Mouse (Mus musculus) midbrain, postnatal 0 days (tissue): ENCODE results near the gene Tmed10. TPM values are rescaled to one million over a fixed set of nuclear protein-coding genes. Genes with fewer than 3 reads are reported as not detected.

ENCODE experiments used
- ATAC-seq: fragments of 200-750 bp; cut with Nextera tagmentation; 2 replicates; pipeline ENCODE4 v1.8.0; 2017; ENCODE audit warnings: moderate number of reproducible peaks, mild to moderate bottlenecking, moderate TSS enrichment, moderate library complexity; ENCODE audit not compliant: low FRiP score
- DNase-seq: peaks from one replicate; pipeline ENCODE4 v3.0.0-alpha.2; 2015; ENCODE audit warnings: low spot score
- H3K27ac ChIP-seq: fragments of 300-500 bp; sonication (generic); 2 replicates; pipeline ENCODE4 v1.5.1; 2014; ENCODE audit warnings: low read depth, mild to moderate bottlenecking, low read length, mixed read lengths
- H3K27me3 ChIP-seq: fragments of 300-500 bp; sonication (generic); 2 replicates; pipeline ENCODE4 v1.6.1; 2014; ENCODE audit warnings: low read length, control low read depth, mixed read lengths; ENCODE audit not compliant: insufficient read depth
- H3K36me3 ChIP-seq: fragments of 300-500 bp; sonication (generic); 2 replicates; pipeline ENCODE4 v1.6.1; 2014; ENCODE audit warnings: low read length, control low read depth, mixed read lengths; ENCODE audit not compliant: insufficient read depth
- H3K4me1 ChIP-seq: fragments of 300-500 bp; sonication (generic); 2 replicates; pipeline ENCODE4 v1.6.1; 2014; ENCODE audit warnings: mild to moderate bottlenecking, control low read depth, antibody characterized with exemption, low read length, mixed read lengths; ENCODE audit not compliant: insufficient read depth
- H3K4me2 ChIP-seq: fragments of 300-500 bp; sonication (generic); 2 replicates; pipeline ENCODE4 v1.6.1; 2014; ENCODE audit warnings: low read depth, mild to moderate bottlenecking, low read length, mixed read lengths; ENCODE audit not compliant: poor library complexity, severe bottlenecking
- H3K4me3 ChIP-seq: fragments of 300-500 bp; sonication (generic); 2 replicates; pipeline ENCODE4 v1.5.1; 2014; ENCODE audit warnings: low read depth, mild to moderate bottlenecking, low read length, moderate library complexity
- H3K9ac ChIP-seq: fragments of 300-500 bp; sonication (generic); replicated peaks from 2 replicates; pipeline ENCODE4 v1.6.1; 2014; ENCODE audit warnings: mild to moderate bottlenecking, low read length, moderate library complexity, mixed read lengths; ENCODE audit not compliant: poor library complexity, severe bottlenecking
- H3K9me3 ChIP-seq: fragments of 300-500 bp; sonication (generic); 2 replicates; pipeline ENCODE4 v1.6.1; 2016; ENCODE audit warnings: low read length, control low read depth
- CTCF ChIP-seq: IDR thresholded peaks from 2 replicates; pipeline ENCODE4 v1.5.1; 2016; ENCODE audit warnings: antibody characterized with exemption, mild to moderate bottlenecking
- WGBS: fragments of 180-500 bp; shearing (Covaris S2); extraction: QIAGEN DNeasy Blood & Tissue Kit; methylation state at CpG from one replicate; pipeline ENCODE4 v1.1.7; 2014; 5-methylcytosine and 5-hydroxymethylcytosine counted together
- polyA plus RNA-seq: library from polyadenylated mRNA; unstranded; fragments of >200 nt; fragmentation: Nextera tagmentation; extraction: Ambion mirVana; gene quantifications from 2 replicates; pipeline ENCODE4 v1.2.1, GENCODE M21; 2015
- total RNA-seq: library from RNA; depleted of rRNA; stranded (reverse); fragments of >200 nt; gene quantifications from 2 replicates; pipeline ENCODE4 v1.2.3, GENCODE M21; 2014

Tmed10 gene
- total and polyA plus RNA-seq, 2 experiments from 2014 or later, result 68.6 to 186 TPM

DNA sequence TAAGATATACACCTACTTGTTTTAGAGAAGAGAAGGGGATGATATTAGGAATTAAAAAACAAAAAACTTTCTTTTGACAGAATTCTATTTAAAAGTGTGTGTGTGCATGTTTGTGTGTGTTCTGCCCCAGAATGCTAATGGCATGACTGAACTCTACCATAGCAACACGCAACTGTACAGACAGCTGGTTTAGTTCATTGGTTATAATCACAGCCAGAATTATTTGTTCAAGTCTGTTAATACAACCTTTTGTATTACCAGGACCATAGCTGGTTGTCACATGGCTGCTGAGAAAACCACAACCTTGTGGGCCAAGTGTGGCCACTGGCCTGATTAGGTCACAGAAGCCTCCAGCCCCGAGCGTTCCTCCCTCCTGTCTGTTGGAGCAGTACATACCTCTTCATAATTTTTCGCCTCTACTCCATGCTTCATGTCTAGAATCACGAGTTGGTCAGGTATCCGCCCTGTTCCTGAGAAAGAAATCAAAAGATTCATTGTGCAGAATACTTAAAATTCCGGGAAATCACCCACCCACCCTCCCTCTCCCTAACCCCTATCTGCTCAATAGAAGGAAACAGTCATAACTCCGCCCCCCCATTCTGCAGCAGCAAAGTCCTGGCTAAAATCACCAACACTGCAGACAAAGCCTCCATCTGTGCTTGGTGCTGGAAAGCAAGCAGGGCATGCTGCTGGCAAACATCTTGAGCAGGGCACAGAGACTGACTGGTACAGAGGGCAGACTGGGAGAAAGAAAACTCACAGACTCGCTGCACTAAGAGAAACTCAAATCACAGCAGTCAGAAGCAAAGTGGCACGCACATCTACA is 24.0 kb downstream of the Tmed10 start:
- no peak overlapping the region for H3K4me3 ChIP-seq
- H3K4me2 ChIP-seq, result no peak overlapping the region
- no peaks in the 10 kb centered on the region for H3K9me3 ChIP-seq
- H3K9ac ChIP-seq, result no peak overlapping the region
- H3K27me3 ChIP-seq, result no peaks in the 10 kb centered on the region
- 66% methylated on average over 10 of the region's 10 CpGs for WGBS
- DNase-seq, result peak; percentile 73
- no peak overlapping the region for H3K27ac ChIP-seq
- H3K4me1 ChIP-seq, result no peaks in the 10 kb centered on the region
- peaks cover 7% of the 10 kb centered on the region; the same call in 1 of the 2 replicates for H3K36me3 ChIP-seq
- peak; percentile 78; the same call in 1 of the 2 replicates for ATAC-seq
- TF ChIP-seq CTCF, result no peak

DNA sequence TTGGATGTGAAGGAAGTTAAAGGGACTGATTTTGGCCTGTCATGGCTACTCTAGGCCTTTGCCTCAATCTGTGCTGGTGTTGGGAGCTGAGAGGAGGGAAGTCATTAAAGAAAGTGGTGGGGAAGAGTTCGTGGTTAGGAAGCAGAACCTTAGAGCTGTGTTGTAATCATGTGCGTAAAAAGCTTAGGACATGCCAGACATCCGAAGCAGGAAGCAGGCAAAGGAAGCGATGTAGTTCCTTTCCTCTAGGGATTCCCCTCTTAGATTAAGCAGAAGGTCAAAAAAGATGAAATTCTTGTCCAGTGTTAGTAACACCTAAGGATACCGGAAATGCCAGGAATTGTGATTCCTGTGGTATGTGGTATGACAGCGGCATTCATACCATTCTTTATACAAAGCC is 26.3 kb downstream of the Tmed10 start:
- WGBS, result 80% methylated on average over 6 of the region's 6 CpGs
- no peak for ATAC-seq
- no peak overlapping the region for H3K9ac ChIP-seq
- H3K4me1 ChIP-seq, result no peaks in the 10 kb centered on the region
- no peak overlapping the region for H3K27ac ChIP-seq
- H3K9me3 ChIP-seq, result no peaks in the 10 kb centered on the region
- no peaks in the 10 kb centered on the region for H3K27me3 ChIP-seq
- H3K36me3 ChIP-seq, result peaks cover 4% of the 10 kb centered on the region; the same call in 1 of the 2 replicates
- H3K4me3 ChIP-seq, result no peak overlapping the region
- no peak overlapping the region for H3K4me2 ChIP-seq
- no peak for TF ChIP-seq CTCF
- DNase-seq, result no peak

DNA sequence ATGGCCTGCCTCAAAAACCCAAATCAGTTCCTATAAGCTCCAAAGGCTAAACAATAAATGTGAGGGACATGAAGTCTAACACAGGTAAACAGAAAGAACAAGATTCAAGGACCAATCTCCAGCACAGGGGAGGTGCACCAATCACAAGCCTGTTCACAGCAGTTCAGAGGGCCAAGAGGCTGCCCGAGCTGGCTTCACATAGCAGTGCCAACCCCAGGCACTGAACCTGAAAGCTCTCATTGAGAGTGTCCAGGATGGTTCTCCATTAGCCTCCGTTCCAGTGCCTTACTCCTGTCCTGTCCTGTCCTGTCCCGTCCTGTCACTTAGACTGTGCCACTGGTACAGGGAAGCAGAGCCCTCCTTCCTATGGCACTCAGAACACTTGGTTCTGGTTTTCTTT is 27.5 kb downstream of the Tmed10 start:
- no peaks in the 10 kb centered on the region for H3K27me3 ChIP-seq
- H3K4me3 ChIP-seq, result no peak overlapping the region
- H3K9me3 ChIP-seq, result no peaks in the 10 kb centered on the region
- no peak overlapping the region for H3K4me2 ChIP-seq
- no peaks in the 10 kb centered on the region for H3K4me1 ChIP-seq
- TF ChIP-seq CTCF, result no peak
- WGBS, result 77% methylated on average over 3 of the region's 3 CpGs
- H3K9ac ChIP-seq, result no peak overlapping the region
- no peak overlapping the region for H3K27ac ChIP-seq
- ATAC-seq (0 out of 2 replicates have a peak, but pooled peaks have one; percentile 27), DNase-seq (no peak)
- peaks cover 6% of the 10 kb centered on the region; the same call in 1 of the 2 replicates for H3K36me3 ChIP-seq

DNA sequence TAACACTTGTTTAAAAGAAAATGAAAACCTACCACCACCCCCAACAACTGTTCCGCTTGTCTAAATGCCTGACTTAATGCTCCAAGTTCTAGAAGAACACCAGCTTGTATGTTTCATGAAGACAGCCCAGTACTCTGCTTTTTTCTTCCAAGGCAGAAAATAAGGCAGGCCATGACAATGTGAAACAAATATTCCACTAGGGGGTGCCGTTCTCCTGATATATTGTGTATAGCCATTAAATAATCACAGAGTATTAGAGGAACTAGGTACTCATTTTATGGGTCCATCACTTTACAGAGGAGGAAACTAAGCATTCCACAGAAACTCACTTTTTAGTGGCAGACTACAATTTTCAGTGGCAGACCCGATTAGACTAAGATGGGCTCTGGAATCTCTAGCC is 28.3 kb downstream of the Tmed10 start:
- peak; percentile 89 for DNase-seq
- ATAC-seq, result no peak
- peak; percentile 80 for TF ChIP-seq CTCF

DNA sequence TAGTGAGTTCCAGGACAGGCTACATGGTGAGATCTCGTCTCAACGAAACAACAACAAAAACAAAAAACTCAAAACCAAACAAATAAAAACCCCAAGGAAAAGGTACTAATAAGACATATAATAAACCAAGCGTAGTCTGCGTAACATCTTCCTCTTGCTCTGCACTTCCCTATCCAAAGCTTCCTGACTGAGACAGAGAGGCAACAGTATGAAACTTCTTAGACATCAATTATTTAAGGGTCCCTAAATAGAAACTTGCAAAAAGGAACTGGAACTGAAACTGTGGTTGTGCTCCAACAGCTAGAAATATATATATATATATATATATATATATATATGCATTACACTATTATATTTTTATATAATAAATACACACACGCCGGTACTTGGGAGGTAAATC is 29.1 kb downstream of the Tmed10 start:
- Histone ChIP-seq H3K4me1 (no peaks in the 10 kb centered on the region), H3K9me3 (no peaks in the 10 kb centered on the region), H3K4me3 (no peak overlapping the region), H3K9ac (no peak overlapping the region), H3K4me2 (no peak overlapping the region), H3K27me3 (no peaks in the 10 kb centered on the region), H3K36me3 (peaks cover 8% of the 10 kb centered on the region; the same call in 1 of the 2 replicates), H3K27ac (no peak overlapping the region)
- ATAC-seq, result no peak
- 89% methylated on average over 6 of the region's 6 CpGs for WGBS
- no peak for TF ChIP-seq CTCF
- DNase-seq, result no peak

More for the DNA sequence above, 28.3 kb downstream of the Tmed10 start:
- no peak overlapping the region for H3K9ac ChIP-seq
- no peak overlapping the region for H3K4me2 ChIP-seq
- H3K9me3 ChIP-seq, result no peaks in the 10 kb centered on the region
- 59% methylated on average over 3 of the region's 3 CpGs for WGBS
- H3K4me3 ChIP-seq, result no peak overlapping the region
- H3K27ac ChIP-seq, result no peak overlapping the region
- no peaks in the 10 kb centered on the region for H3K27me3 ChIP-seq
- H3K36me3 ChIP-seq, result peaks cover 8% of the 10 kb centered on the region; the same call in 1 of the 2 replicates
- H3K4me1 ChIP-seq, result no peaks in the 10 kb centered on the region

DNA sequence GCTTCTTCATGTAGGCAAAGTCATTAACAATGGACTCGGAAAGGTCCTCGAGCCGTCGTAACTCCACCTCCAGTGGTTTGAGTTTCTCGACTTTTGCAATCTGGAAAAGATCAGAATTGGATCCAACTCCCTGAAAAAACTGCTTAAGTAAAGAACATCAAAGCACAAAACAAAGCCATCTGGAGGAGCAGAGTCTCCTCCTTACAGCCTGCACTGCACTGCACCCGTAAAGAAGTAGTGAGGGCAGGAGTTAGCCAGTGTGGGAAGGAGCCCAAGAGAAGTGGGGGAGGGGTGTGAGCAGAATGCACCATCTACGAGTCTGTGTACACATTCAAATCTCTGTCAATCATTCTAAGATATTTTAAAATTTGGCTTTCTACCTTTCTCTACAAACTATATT is 30.4 kb downstream of the Tmed10 start:
- H3K4me2 ChIP-seq, result no peak overlapping the region
- no peaks in the 10 kb centered on the region for H3K27me3 ChIP-seq
- H3K36me3 ChIP-seq, result peaks cover 8% of the 10 kb centered on the region; the same call in 1 of the 2 replicates
- H3K9me3 ChIP-seq, result no peaks in the 10 kb centered on the region
- no peaks in the 10 kb centered on the region for H3K4me1 ChIP-seq
- no peak overlapping the region for H3K9ac ChIP-seq
- no peak for ATAC-seq
- DNase-seq, result no peak
- no peak overlapping the region for H3K4me3 ChIP-seq
- 79% methylated on average over 7 of the region's 7 CpGs for WGBS
- TF ChIP-seq CTCF, result no peak
- H3K27ac ChIP-seq, result no peak overlapping the region
